In genomic region chr17:87298944-87299343, GRCm38 (mm10) we compare ENCODE assay signal across 11 mouse cellular contexts. TPM values are rescaled to one million over a fixed set of nuclear protein-coding genes. Genes with fewer than 3 reads are reported as not detected.
DNase-seq lines count a peak whose midpoint lies in the region; ATAC-seq and TF ChIP-seq lines count a peak whose summit lies in the region.
"Had no signal": no experiment of that assay in that cellular context is flagged by ENCODE, and none has a peak within 500 bp of the region (broad histone marks: within the 10 kb centered on the region; RNA-seq: fewer than 3 reads in every experiment).

No protein-coding gene starts in this region.

- H3K79me2 ChIP-seq in MEL (ENCODE audit: control insufficient read depth, insufficient read depth, low read length, poor library complexity): no peaks in the 10 kb centered on the region

- no peak for ATAC-seq in kidney, embryonic 14.5 days (ENCODE audit: low FRiP score, low TSS enrichment)
- ATAC-seq in liver, embryonic 16.5 days (ENCODE audit: low read depth): peak; percentile 39

- H3K4me3 ChIP-seq in kidney, embryonic 14.5 days (ENCODE audit: low read length): no peak overlapping the region
- H3K4me3 ChIP-seq in MEL (ENCODE audit: control insufficient read depth in 1 of 2, insufficient read depth in 1 of 2, low read depth in 2 of 2, low read length in 2 of 2): no peak overlapping the region
- no peak overlapping the region for H3K4me3 ChIP-seq in liver, embryonic 16.5 days (ENCODE audit: low read depth, low read length)
- no peak overlapping the region for H3K4me3 ChIP-seq in cerebellum, adult 2 months (replicated peaks; ENCODE audit: insufficient read depth, low read depth, low read length)
- H3K4me3 ChIP-seq: forebrain, embryonic 10.5 days; left cerebral cortex, adult 2 months had no signal

- 68% methylated on average over 6 of the region's 6 CpGs for WGBS in kidney, embryonic 14.5 days
- 45% methylated on average over 6 of the region's 6 CpGs for WGBS in liver, embryonic 16.5 days (ENCODE audit: insufficient replicate concordance)
- 81% methylated on average over 6 of the region's 6 CpGs for WGBS in cerebellum, adult 2 months

- H3K27ac ChIP-seq in kidney, embryonic 14.5 days (ENCODE audit: low read depth, low read length): no peak overlapping the region
- peak overlapping the region; percentile 17; the same call in 1 of the 2 replicates for H3K27ac ChIP-seq in MEL (ENCODE audit: control insufficient read depth, low read depth, low read length)
- peak overlapping the region; percentile 33; the same call in 1 of the 2 replicates for H3K27ac ChIP-seq in liver, embryonic 16.5 days (ENCODE audit: low read length)
- no peak overlapping the region for H3K27ac ChIP-seq in cerebellum, adult 2 months (ENCODE audit: insufficient read depth, low read length)
- H3K27ac ChIP-seq: forebrain, embryonic 10.5 days; left cerebral cortex, adult 2 months had no signal

- TF ChIP-seq CTCF in MEL (IDR thresholded peaks at IDR 0.05 in 2 of 3, conservative IDR thresholded peaks at IDR 0.05 in 1 of 3; ENCODE audit: control insufficient read depth in 1 of 3, insufficient read depth in 1 of 3, low read depth in 2 of 3, low read length in 3 of 3, poor library complexity in 1 of 3, severe bottlenecking in 1 of 3): no peak
- TF ChIP-seq CTCF in cerebellum, adult 2 months (IDR thresholded peaks at IDR 0.05; ENCODE audit: borderline replicate concordance, insufficient read depth, low read depth, low read length): no peak

- H3K36me3 ChIP-seq in kidney, embryonic 14.5 days (ENCODE audit: control insufficient read depth, insufficient read depth, low read length): no peaks in the 10 kb centered on the region
- H3K36me3 ChIP-seq in MEL (ENCODE audit: control insufficient read depth in 1 of 2, insufficient read depth in 2 of 2, low read length in 2 of 2): peaks cover 0 to 14% of the 10 kb centered on the region in 2 experiments; a peak in 3 of 4 replicates
- H3K36me3 ChIP-seq in liver, embryonic 16.5 days (ENCODE audit: control insufficient read depth, insufficient read depth): peaks cover 3% of the 10 kb centered on the region; the same call in 1 of the 2 replicates
- H3K36me3 ChIP-seq in splenic B cell, adult 2 months (ENCODE audit: control insufficient read depth, insufficient read depth, low read length, poor library complexity, severe bottlenecking): peaks cover 8% of the 10 kb centered on the region
- H3K36me3 ChIP-seq: forebrain, embryonic 10.5 days had no signal

- TF ChIP-seq POLR2A in MEL (IDR thresholded peaks at IDR 0.05; ENCODE audit: control insufficient read depth in 1 of 2, insufficient read depth in 1 of 2, low read depth in 1 of 2, low read length in 2 of 2, poor library complexity in 1 of 2): no peak
- TF ChIP-seq POLR2A in cerebellum, adult 2 months (IDR thresholded peaks at IDR 0.05; ENCODE audit: borderline replicate concordance, insufficient read depth, low read length): no peak

- no peak for TF ChIP-seq EP300 in MEL (IDR thresholded peaks at IDR 0.05; ENCODE audit: low read depth in 1 of 2, low read length in 2 of 2)

- no peak overlapping the region for H3K9ac ChIP-seq in kidney, embryonic 14.5 days (ENCODE audit: low read depth, low read length)
- no peak overlapping the region for H3K9ac ChIP-seq in MEL (ENCODE audit: control insufficient read depth, low read depth, low read length, poor library complexity, severe bottlenecking)
- no peak overlapping the region for H3K9ac ChIP-seq in liver, embryonic 16.5 days (ENCODE audit: low read depth, low read length)

- peak; percentile 73 to 76 for DNase-seq in kidney, adult 8-10 months
- peak; percentile 85 for DNase-seq in MEL (ENCODE audit: low read depth, low spot score)
- DNase-seq in splenic B cell, adult 2 months (ENCODE audit: low read depth, low spot score): peak; percentile 60
- DNase-seq in left cerebral cortex, postnatal 4 days: no peak
- DNase-seq in gastrocnemius, postnatal 10 days: no peak
- no peak for DNase-seq in cerebellum, adult 2 months

- H3K9me3 ChIP-seq in kidney, embryonic 14.5 days (ENCODE audit: control insufficient read depth, low read length): no peaks in the 10 kb centered on the region
- no peaks in the 10 kb centered on the region for H3K9me3 ChIP-seq in MEL (replicated peaks; ENCODE audit: insufficient read depth, low read length)
- H3K9me3 ChIP-seq in liver, embryonic 16.5 days (replicated peaks; ENCODE audit: control insufficient read depth, low read length): no peaks in the 10 kb centered on the region
- H3K9me3 ChIP-seq: forebrain, embryonic 10.5 days had no signal

- no peaks in the 10 kb centered on the region for H3K27me3 ChIP-seq in kidney, embryonic 14.5 days (ENCODE audit: control insufficient read depth, insufficient read depth, low read length)
- no peaks in the 10 kb centered on the region for H3K27me3 ChIP-seq in MEL (ENCODE audit: control insufficient read depth in 1 of 2, insufficient read depth in 2 of 2, low read length in 2 of 2)
- no peaks in the 10 kb centered on the region for H3K27me3 ChIP-seq in liver, embryonic 16.5 days (ENCODE audit: control insufficient read depth, insufficient read depth, low read depth, low read length)
- no peaks in the 10 kb centered on the region for H3K27me3 ChIP-seq in splenic B cell, adult 2 months (ENCODE audit: control insufficient read depth, insufficient read depth, low read length, poor library complexity, severe bottlenecking)
- H3K27me3 ChIP-seq in cerebellum, adult 2 months (ENCODE audit: control insufficient read depth, insufficient read depth, low read length): no peaks in the 10 kb centered on the region

- no peak overlapping the region for H3K4me2 ChIP-seq in kidney, embryonic 14.5 days (replicated peaks; ENCODE audit: low read depth, low read length)
- no peak overlapping the region for H3K4me2 ChIP-seq in liver, embryonic 16.5 days (ENCODE audit: low read depth, low read length)
- H3K4me2 ChIP-seq: heart, embryonic 11.5 days had no signal

- TF ChIP-seq RAD21 in MEL (IDR thresholded peaks at IDR 0.05; ENCODE audit: low read depth, low read length): no peak

- H3K4me1 ChIP-seq in kidney, embryonic 14.5 days (ENCODE audit: control insufficient read depth, insufficient read depth, low read length): no peaks in the 10 kb centered on the region
- H3K4me1 ChIP-seq in MEL (ENCODE audit: control insufficient read depth in 1 of 2, insufficient read depth in 2 of 2, low read length in 2 of 2): peaks cover 2 to 38% of the 10 kb centered on the region in 2 experiments
- H3K4me1 ChIP-seq in liver, embryonic 16.5 days (ENCODE audit: control insufficient read depth, low read depth, low read length): peaks cover 28% of the 10 kb centered on the region
- H3K4me1 ChIP-seq in cerebellum, adult 2 months (ENCODE audit: control insufficient read depth, insufficient read depth, low read length): no peaks in the 10 kb centered on the region

- intact Hi-C loops in left cerebral cortex, postnatal 4 days (cut with DNase I): no loop called here

TF ChIP-seq in MEL, 35 proteins besides CTCF, POLR2A, EP300 and RAD21:
- peak; percentile 53; the same call in 1 of the 2 replicates for TF ChIP-seq ELF1 (IDR thresholded peaks at IDR 0.05; ENCODE audit: low read depth, low read length)
- TF ChIP-seq CHD2 (IDR thresholded peaks at IDR 0.05; ENCODE audit: low read length): no peak
- no peak for TF ChIP-seq MAX (IDR thresholded peaks at IDR 0.05; ENCODE audit: low read length)
- TF ChIP-seq USF1 (IDR thresholded peaks at IDR 0.05; ENCODE audit: low read depth, low read length): no peak
- 0 out of 2 replicates have a peak, but pooled peaks have one; percentile 12 for TF ChIP-seq ETS1 (IDR thresholded peaks at IDR 0.05; ENCODE audit: low read depth, low read length)
- TF ChIP-seq ZC3H11A (IDR thresholded peaks at IDR 0.05; ENCODE audit: low read depth, low read length): no peak
- TF ChIP-seq NELFE (IDR thresholded peaks at IDR 0.05; ENCODE audit: low read depth, low read length): no peak
- TF ChIP-seq GABPA (IDR thresholded peaks at IDR 0.05; ENCODE audit: low read depth, low read length): no peak
- TF ChIP-seq MXI1 (IDR thresholded peaks at IDR 0.05; ENCODE audit: low read depth, low read length): no peak
- TF ChIP-seq ZMIZ1 (IDR thresholded peaks at IDR 0.05; ENCODE audit: low read depth, low read length): no peak
- TF ChIP-seq MYC (IDR thresholded peaks at IDR 0.05; ENCODE audit: low read depth, low read length): 0 out of 2 replicates have a peak, but pooled peaks have one; percentile 10

RNA-seq across cellular contexts. Expression of gene Ttc7, which starts 16.3 kb away (rescaled TPM):
- 4.0 and 5.7 TPM in 2 replicates for polyA plus RNA-seq in kidney, embryonic 14.5 days (2014; fragmentation: Nextera tagmentation; extraction: Ambion mirVana)
- 19.9 and 22.8 TPM in 2 replicates for total RNA-seq in MEL (2012; rRNA removed)
- 10 to 100 TPM in 1 of 2 experiments, not detected in 1; 42.4 TPM for polyA plus RNA-seq in MEL (2012; ENCODE audit: insufficient read depth in 1 of 2, insufficient read length in 2 of 2, low read depth in 1 of 2, low replicate concordance in 2 of 2, missing spikeins in 1 of 2)
- polyA plus RNA-seq in liver, embryonic 16.5 days (2015; fragmentation: Nextera tagmentation; extraction: Ambion mirVana): 7.6 and 8.3 TPM in 2 replicates
- 1 to 10 TPM; 7.7 to 8.7 TPM for total RNA-seq in left cerebral cortex, postnatal 4 days (2021)
- 10 to 100 TPM; 16.6 to 17.7 TPM for total RNA-seq in gastrocnemius, postnatal 10 days (2021)
- 5.9 and 6.3 TPM in 2 replicates for polyA plus RNA-seq in cerebellum, adult 2 months (2012; rRNA removed)

RNA-seq across cellular contexts. Expression of gene Mcfd2, which starts 33.2 kb away (rescaled TPM):
- polyA plus RNA-seq in kidney, embryonic 14.5 days (2014; fragmentation: Nextera tagmentation; extraction: Ambion mirVana): 82.6 and 104 TPM in 2 replicates
- total RNA-seq in MEL (2012; rRNA removed): 41.4 and 52.6 TPM in 2 replicates
- polyA plus RNA-seq in MEL (2012; ENCODE audit: insufficient read depth in 1 of 2, insufficient read length in 2 of 2, low read depth in 1 of 2, low replicate concordance in 2 of 2, missing spikeins in 1 of 2): 10 to 100 TPM in 1 of 2 experiments, not detected in 1; 50.4 TPM
- 93.6 and 103 TPM in 2 replicates for polyA plus RNA-seq in liver, embryonic 16.5 days (2015; fragmentation: Nextera tagmentation; extraction: Ambion mirVana)
- total RNA-seq in left cerebral cortex, postnatal 4 days (2021): 10 to 100 TPM; 22.3 to 23.2 TPM
- total RNA-seq in gastrocnemius, postnatal 10 days (2021): 10 to 100 TPM; 22.9 to 26.3 TPM
- polyA plus RNA-seq in cerebellum, adult 2 months (2012; rRNA removed): 59.6 and 64.8 TPM in 2 replicates

Comparison
In these comparisons a context has a peak if more than half of its experiments do, and no peak if none do; other contexts are left out.
1. DNase-seq: peak in kidney, adult 8-10 months (2 of 2), MEL (single experiment) and splenic B cell, adult 2 months (single experiment); none in left cerebral cortex, postnatal 4 days (single experiment), gastrocnemius, postnatal 10 days (single experiment) and cerebellum, adult 2 months (0 of 2).
2. H3K27ac ChIP-seq: peak in MEL (single experiment) and liver, embryonic 16.5 days (single experiment); none in kidney, embryonic 14.5 days (single experiment) and cerebellum, adult 2 months (single experiment).